8 mouse cellular contexts compared by ENCODE assay signal in the genomic region with DNA sequence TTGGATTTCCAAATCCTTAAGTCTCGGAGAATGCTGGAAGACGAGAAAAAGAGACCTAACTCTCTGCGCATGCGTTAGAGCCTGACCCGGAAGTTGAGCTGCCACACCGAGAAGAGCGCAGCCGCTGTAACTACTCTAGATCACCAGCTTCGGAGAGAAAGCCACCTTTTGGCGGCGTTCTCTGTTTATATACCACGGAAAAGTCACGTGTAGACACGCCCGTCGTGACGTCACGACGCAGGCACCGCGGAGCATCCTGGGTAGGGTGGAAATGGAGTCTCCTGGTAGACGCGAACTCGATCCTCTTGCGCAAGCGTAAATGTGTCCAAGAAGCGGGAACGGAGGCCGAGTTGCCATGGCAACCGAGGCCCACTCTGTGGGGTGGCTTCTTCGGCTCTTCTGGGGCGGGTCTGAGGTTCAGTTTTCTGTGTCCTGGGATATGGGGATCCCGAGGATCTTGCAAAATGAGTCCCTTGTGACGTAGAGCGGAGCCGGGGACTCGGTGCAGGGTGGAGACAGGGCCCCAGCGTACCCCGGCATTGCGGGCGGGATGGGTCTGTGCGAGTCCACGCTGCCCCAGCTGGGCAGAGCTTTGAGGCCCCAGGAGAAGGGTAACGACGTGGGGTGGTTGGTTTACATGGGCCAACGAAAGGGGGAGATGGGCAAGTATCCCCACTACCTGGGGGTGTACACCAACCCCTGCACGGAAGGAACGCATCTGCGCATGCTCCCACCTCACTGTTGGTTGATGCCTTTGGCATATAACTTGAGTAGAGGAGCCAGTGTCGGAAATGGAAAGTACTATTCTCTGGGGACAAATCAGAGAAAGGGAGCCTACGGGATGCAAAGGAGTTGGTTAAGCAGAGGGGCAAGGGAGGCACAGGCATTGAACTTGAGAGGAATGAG. TPM values are rescaled to one million over a fixed set of nuclear protein-coding genes. Genes with fewer than 3 reads are reported as not detected.
DNase-seq lines count a peak whose midpoint lies in the region; ATAC-seq lines count a peak whose summit lies in the region.

A gene (minus strand): TSS at position 53 of the 906 bp plus-strand sequence.
A gene (plus strand): TSS at position 234 of the 906 bp plus-strand sequence.

- H3K79me2 ChIP-seq in macrophage (ENCODE audit: inconsistent target): peaks cover 20% of the 10 kb centered on the region

- H3K4me1 ChIP-seq in hindbrain, embryonic 16.5 days (ENCODE audit: control insufficient read depth, insufficient read depth, low read depth, low read length): peaks cover 18% of the 10 kb centered on the region

- peak within 1 kb of the TSS; percentile 97 for H3K27ac ChIP-seq in hindbrain, embryonic 16.5 days (ENCODE audit: low read depth, low read length)
- peak within 1 kb of the TSS; percentile 73 for H3K27ac ChIP-seq in macrophage

- peak within 1 kb of the TSS; percentile 92 for H3K4me2 ChIP-seq in hindbrain, embryonic 16.5 days (ENCODE audit: low read length)

- DNase-seq in WW6 (ENCODE audit: low read depth, low spot score): peak; percentile 98
- peak; percentile 78 to 96 for DNase-seq in cerebellum, postnatal 4 days (ENCODE audit: low spot score in 2 of 2)
- DNase-seq in gastrocnemius, adult 18-20 months (ENCODE audit: low spot score): peak; percentile 92
- peak; percentile 93 to 96 for DNase-seq in left cerebral cortex, adult 18-20 months (ENCODE audit: low spot score in 2 of 2)
- peak; percentile 96 for DNase-seq in right cerebral cortex, adult 18-20 months
- peak; percentile 68 for DNase-seq in urinary bladder, postnatal 10 days (ENCODE audit: low spot score)

- no peaks in the 10 kb centered on the region for H3K9me3 ChIP-seq in hindbrain, embryonic 16.5 days (ENCODE audit: control insufficient read depth, low read length)

- no peaks in the 10 kb centered on the region for H3K27me3 ChIP-seq in hindbrain, embryonic 16.5 days (replicated peaks; ENCODE audit: control insufficient read depth, insufficient read depth, low read length)

- peak within 1 kb of the TSS; percentile 84 for H3K9ac ChIP-seq in hindbrain, embryonic 16.5 days (ENCODE audit: low read depth, low read length)

- H3K4me3 ChIP-seq in hindbrain, embryonic 16.5 days (ENCODE audit: low read length): peak within 1 kb of the TSS; percentile 81
- peak within 1 kb of the TSS; percentile 100 for H3K4me3 ChIP-seq in macrophage (ENCODE audit: inconsistent target)

- under 1% methylated on average over 51 of the region's 51 CpGs for WGBS in hindbrain, embryonic 16.5 days
- 1% methylated on average over 51 of the region's 51 CpGs for WGBS in macrophage (ENCODE audit: missing documents)

- H3K36me3 ChIP-seq in hindbrain, embryonic 16.5 days (ENCODE audit: control insufficient read depth, insufficient read depth, low read length): peaks cover 18% of the 10 kb centered on the region
- H3K36me3 ChIP-seq in macrophage (ENCODE audit: inconsistent target): peaks cover 14% of the 10 kb centered on the region

- ATAC-seq in hindbrain, embryonic 16.5 days: peak; percentile 93

RNA-seq across cellular contexts. Expression of the first gene that starts in this region (rescaled TPM):
- total RNA-seq in gastrocnemius, adult 18-20 months (2021): 10 to 100 TPM; 17.1 to 19.0 TPM
- polyA plus RNA-seq in hindbrain, embryonic 16.5 days (2015; fragmentation: Nextera tagmentation; extraction: Ambion mirVana): 60.2 and 68.0 TPM in 2 replicates
- 10 to 100 TPM; 60.7 to 64.5 TPM for total RNA-seq in left cerebral cortex, adult 18-20 months (2021)
- total RNA-seq in macrophage (2018; cell fraction: chromatin; rRNA removed): 100 to 1,000 TPM in 8 of 26 experiments, 10 to 100 TPM in 18; 60.9 to 228 (median 74.7) TPM
- 10 to 100 TPM; 51.6 to 83.7 (median 61.4) TPM for total RNA-seq in macrophage (2018; cell fraction: cytosol; rRNA removed)
- total RNA-seq in macrophage (2018; cell fraction: nucleus; rRNA removed): 100 to 1,000 TPM in 2 of 26 experiments, 10 to 100 TPM in 24; 40.4 to 118 (median 50.7) TPM
- 63.3 to 154 TPM (median 75.9 TPM) in 3 replicates for polyA plus RNA-seq in macrophage (2018)

RNA-seq across cellular contexts. Expression of the second gene that starts in this region (rescaled TPM):
- not detected for total RNA-seq in gastrocnemius, adult 18-20 months (2021)
- 0.31 and 0.51 TPM in 2 replicates for polyA plus RNA-seq in hindbrain, embryonic 16.5 days (2015; fragmentation: Nextera tagmentation; extraction: Ambion mirVana)
- total RNA-seq in left cerebral cortex, adult 18-20 months (2021): under 1 TPM in 1 of 2 experiments, not detected in 1; 0.49 TPM
- 1 to 10 TPM in 1 of 26 experiments, under 1 TPM in 5, not detected in 20; 0.55 to 1.0 (median 0.83) TPM for total RNA-seq in macrophage (2018; cell fraction: chromatin; rRNA removed)
- total RNA-seq in macrophage (2018; cell fraction: cytosol; rRNA removed): under 1 TPM in 2 of 26 experiments, not detected in 24; 0.14 TPM
- 1 to 10 TPM in 1 of 26 experiments, under 1 TPM in 6, not detected in 19; 0.40 to 1.6 (median 0.63) TPM for total RNA-seq in macrophage (2018; cell fraction: nucleus; rRNA removed)
- not detected in 3 replicates for polyA plus RNA-seq in macrophage (2018)

Comparison
In these comparisons a context has a peak if more than half of its experiments do, and no peak if none do; other contexts are left out.
1. Peak in every context shown above with its lines: DNase-seq, ATAC-seq, H3K4me3 ChIP-seq and H3K27ac ChIP-seq.